Mouse (Mus musculus) myocyte (in vitro differentiated cells): ENCODE data around the gene Zfp423.

ENCODE experiments used
- E2F4 ChIP-seq: IDR thresholded peaks from one replicate; pipeline ENCODE4 v1.6.1; 2011; ENCODE audit warnings: mild to moderate bottlenecking, control low read depth, moderate library complexity; ENCODE audit not compliant: insufficient read depth
- MAX ChIP-seq: IDR thresholded peaks from one replicate; pipeline ENCODE4 v1.6.1; 2011; ENCODE audit warnings: low read depth, mild to moderate bottlenecking, control low read depth
- POLR2A ChIP-seq: IDR thresholded peaks from one replicate; pipeline ENCODE4 v1.6.1; 2011; ENCODE audit warnings: low read depth, mild to moderate bottlenecking, control low read depth, moderate library complexity; ENCODE audit not compliant: insufficient read length
- USF1 ChIP-seq: IDR thresholded peaks from one replicate; pipeline ENCODE4 v1.6.1; 2011; ENCODE audit warnings: low read depth, mild to moderate bottlenecking, control low read depth, moderate library complexity

DNA sequence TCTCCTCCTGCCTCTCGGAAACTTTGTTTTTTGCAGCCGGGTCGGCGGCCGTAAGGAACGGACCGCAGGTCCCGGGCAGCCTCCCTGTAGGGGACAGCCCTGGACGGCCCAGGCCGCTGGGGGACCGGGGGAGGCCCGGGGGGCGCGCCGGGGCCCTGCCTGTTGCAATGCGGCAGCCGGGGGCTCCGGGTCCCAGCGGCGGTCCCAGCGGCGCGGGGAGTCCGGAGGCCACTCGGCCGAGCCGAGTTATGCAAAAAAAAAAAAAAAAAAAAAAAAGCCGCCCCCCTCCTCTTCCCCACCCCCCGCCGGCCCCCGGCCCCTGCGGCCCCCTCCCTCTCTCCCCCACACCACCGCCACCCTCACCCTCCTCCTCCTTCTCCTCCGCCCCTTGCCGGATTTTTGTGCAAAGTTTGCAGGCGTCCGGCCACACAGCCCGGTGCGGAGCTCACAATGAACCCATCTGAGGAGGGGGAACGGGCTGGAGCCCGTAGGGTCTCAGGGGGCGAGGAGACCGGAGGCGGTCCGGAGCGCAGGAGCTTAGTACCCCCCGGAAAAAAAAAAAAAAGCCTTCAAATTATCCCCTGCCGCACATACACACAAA lies at the start of gene Zfp423:
- TF ChIP-seq USF1 (no peak), POLR2A (no peak), MAX (no peak), E2F4 (no peak)
